Mouse (Mus musculus) erythroblast, embryonic 14.5 days (primary cell): Measurements from ENCODE around the gene Dusp2. TPM values are rescaled to one million over a fixed set of nuclear protein-coding genes. Genes with fewer than 3 reads are reported as not detected.

Source experiments
- H3K27me3 ChIP-seq: 2 replicates; pipeline ENCODE4 v1.6.1; 2012; ENCODE audit warnings: inconsistent platforms; ENCODE audit not compliant: control insufficient read depth
- H3K36me3 ChIP-seq: 2 replicates; pipeline ENCODE4 v1.6.1; 2012; ENCODE audit warnings: mild to moderate bottlenecking, inconsistent platforms; ENCODE audit not compliant: control insufficient read depth
- H3K4me1 ChIP-seq: 2 replicates; pipeline ENCODE4 v1.6.1; 2012; ENCODE audit warnings: inconsistent platforms; ENCODE audit not compliant: control insufficient read depth
- H3K4me3 ChIP-seq: replicated peaks from 2 replicates; pipeline ENCODE3; 2012; ENCODE audit warnings: moderate library complexity, mild to moderate bottlenecking, inconsistent platforms
- H3K9me3 ChIP-seq: 2 replicates; pipeline ENCODE4 v1.6.1; 2012; ENCODE audit warnings: low read length, inconsistent platforms, mixed read lengths; ENCODE audit not compliant: control insufficient read depth
- GATA1 ChIP-seq: IDR thresholded peaks from 2 replicates; pipeline ENCODE4 v1.6.1; 2012; ENCODE audit warnings: low read length, inconsistent platforms, mixed read lengths
- TAL1 ChIP-seq: IDR thresholded peaks from 3 replicates; pipeline ENCODE4 v1.6.1; 2012; ENCODE audit warnings: low read length, inconsistent platforms, mixed read lengths
- polyA plus RNA-seq: library from polyadenylated mRNA; stranded (reverse); fragments of >175 nt; gene quantifications from 2 replicates; pipeline ENCODE4 v1.2.3, GENCODE M21; 2012

Dusp2 gene
- polyA plus RNA-seq, 1 experiment, result 0.05 TPM

DNA sequence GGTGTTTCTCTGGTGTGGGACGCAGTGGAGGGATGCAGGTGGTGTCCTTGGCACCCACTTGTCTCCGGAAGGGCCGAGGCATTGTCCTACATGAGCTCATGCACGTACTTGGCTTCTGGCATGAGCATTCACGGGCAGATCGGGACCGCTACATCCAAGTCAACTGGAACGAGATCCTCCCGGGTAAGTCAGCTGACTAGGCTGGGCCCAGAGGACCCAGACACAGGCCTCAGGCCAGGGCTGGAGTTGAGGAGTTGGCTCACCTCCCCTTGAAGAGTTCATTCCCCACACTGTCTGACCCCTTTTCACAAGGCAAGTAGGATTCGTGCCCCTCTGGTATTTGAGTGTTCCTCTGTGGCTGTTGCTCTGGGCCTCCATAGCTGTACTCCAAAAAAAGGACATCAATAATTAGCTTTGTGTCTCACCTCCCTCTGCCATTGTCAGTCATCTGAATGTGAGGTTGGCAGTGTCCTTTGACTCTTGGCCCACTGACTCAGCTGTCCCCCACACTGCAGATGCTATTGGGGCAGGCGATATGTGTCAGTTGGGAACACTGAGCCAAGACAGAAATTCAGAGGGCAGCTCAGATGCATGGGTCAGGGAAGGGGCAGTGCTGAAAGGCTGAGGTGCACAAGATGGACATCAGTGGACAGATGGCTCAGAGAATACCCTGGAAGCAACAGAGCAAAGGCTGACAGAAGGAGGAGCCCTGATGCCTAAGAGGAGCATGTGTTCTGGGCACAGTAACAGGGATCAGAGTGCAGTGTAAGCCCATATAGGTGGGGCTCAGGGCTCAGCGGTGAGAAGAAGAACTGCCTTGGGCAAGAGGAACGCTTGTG is 11.4 kb downstream of the Dusp2 start:
- no peaks in the 10 kb centered on the region for H3K36me3 ChIP-seq
- H3K9me3 ChIP-seq, result no peaks in the 10 kb centered on the region
- peaks cover 8% of the 10 kb centered on the region for H3K27me3 ChIP-seq
- TF ChIP-seq TAL1 (no peak), GATA1 (no peak)
- no peak overlapping the region for H3K4me3 ChIP-seq
- no peaks in the 10 kb centered on the region for H3K4me1 ChIP-seq

GRCm38 (mm10) chr2:127353881-127354280 is 17.9 kb downstream of the Dusp2 start:
- TF ChIP-seq TAL1 (no peak), GATA1 (no peak)
- Histone ChIP-seq H3K27me3 (peaks cover 32% of the 10 kb centered on the region), H3K4me3 (no peak overlapping the region)

GRCm38 (mm10) chr2:127362459-127363281 is 26.7 kb downstream of the Dusp2 start, which contains the start of gene Adra2b:
Gene Adra2b (plus strand): TSS chr2:127363208.
- TF ChIP-seq TAL1, result no peak
- no peak for TF ChIP-seq GATA1
- peaks cover 37% of the 10 kb centered on the region for H3K36me3 ChIP-seq
- H3K27me3 ChIP-seq, result peaks cover 92% of the 10 kb centered on the region
- peaks cover 23% of the 10 kb centered on the region for H3K9me3 ChIP-seq
- peaks cover 51% of the 10 kb centered on the region for H3K4me1 ChIP-seq
- H3K4me3 ChIP-seq, result peak within 1 kb of the TSS; percentile 87

More at GRCm38 (mm10) chr2:127353881-127354280, 17.9 kb downstream of the Dusp2 start:
- Histone ChIP-seq H3K36me3 (no peaks in the 10 kb centered on the region), H3K9me3 (no peaks in the 10 kb centered on the region), H3K4me1 (no peaks in the 10 kb centered on the region)

GRCm38 (mm10) chr2:127363282-127363652 is 27.3 kb downstream of the Dusp2 start:
- Histone ChIP-seq H3K27me3 (peaks cover 93% of the 10 kb centered on the region), H3K36me3 (peaks cover 43% of the 10 kb centered on the region), H3K4me3 (peak overlapping the region; percentile 87), H3K9me3 (peaks cover 23% of the 10 kb centered on the region), H3K4me1 (peaks cover 57% of the 10 kb centered on the region)
- TF ChIP-seq TAL1, result no peak

DNA sequence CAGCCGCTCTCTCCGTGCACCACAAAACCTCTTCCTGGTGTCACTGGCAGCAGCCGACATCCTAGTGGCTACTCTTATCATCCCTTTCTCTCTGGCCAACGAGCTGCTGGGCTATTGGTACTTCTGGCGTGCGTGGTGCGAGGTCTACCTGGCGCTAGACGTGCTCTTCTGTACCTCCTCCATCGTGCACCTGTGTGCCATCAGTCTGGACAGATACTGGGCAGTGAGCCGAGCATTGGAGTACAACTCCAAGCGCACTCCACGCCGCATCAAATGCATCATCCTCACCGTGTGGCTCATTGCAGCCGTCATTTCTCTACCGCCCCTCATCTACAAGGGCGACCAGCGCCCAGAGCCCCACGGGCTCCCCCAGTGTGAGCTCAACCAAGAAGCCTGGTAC is 27.7 kb downstream of the Dusp2 start:
- H3K9me3 ChIP-seq, result peaks cover 23% of the 10 kb centered on the region
- TF ChIP-seq GATA1 (no peak), TAL1 (no peak)
- peaks cover 47% of the 10 kb centered on the region for H3K36me3 ChIP-seq
- peak overlapping the region; percentile 87 for H3K4me3 ChIP-seq
- peaks cover 62% of the 10 kb centered on the region for H3K4me1 ChIP-seq
- H3K27me3 ChIP-seq, result peaks cover 89% of the 10 kb centered on the region

DNA sequence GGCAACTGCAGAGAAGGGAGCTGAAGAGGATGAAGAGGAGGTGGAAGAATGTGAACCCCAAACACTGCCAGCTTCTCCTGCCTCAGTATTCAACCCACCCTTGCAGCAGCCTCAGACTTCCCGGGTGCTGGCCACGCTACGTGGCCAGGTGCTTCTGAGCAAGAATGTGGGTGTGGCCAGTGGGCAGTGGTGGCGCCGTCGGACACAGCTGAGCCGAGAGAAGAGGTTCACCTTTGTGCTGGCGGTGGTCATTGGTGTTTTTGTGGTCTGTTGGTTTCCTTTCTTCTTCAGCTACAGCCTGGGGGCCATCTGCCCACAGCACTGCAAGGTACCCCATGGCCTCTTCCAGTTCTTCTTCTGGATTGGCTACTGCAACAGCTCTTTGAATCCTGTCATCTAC is 28.5 kb downstream of the Dusp2 start:
- Histone ChIP-seq H3K9me3 (peaks cover 23% of the 10 kb centered on the region), H3K27me3 (peaks cover 85% of the 10 kb centered on the region), H3K4me1 (peaks cover 69% of the 10 kb centered on the region), H3K4me3 (peak overlapping the region; percentile 87), H3K36me3 (peaks cover 55% of the 10 kb centered on the region)
- TF ChIP-seq TAL1, result no peak
- no peak for TF ChIP-seq GATA1

DNA sequence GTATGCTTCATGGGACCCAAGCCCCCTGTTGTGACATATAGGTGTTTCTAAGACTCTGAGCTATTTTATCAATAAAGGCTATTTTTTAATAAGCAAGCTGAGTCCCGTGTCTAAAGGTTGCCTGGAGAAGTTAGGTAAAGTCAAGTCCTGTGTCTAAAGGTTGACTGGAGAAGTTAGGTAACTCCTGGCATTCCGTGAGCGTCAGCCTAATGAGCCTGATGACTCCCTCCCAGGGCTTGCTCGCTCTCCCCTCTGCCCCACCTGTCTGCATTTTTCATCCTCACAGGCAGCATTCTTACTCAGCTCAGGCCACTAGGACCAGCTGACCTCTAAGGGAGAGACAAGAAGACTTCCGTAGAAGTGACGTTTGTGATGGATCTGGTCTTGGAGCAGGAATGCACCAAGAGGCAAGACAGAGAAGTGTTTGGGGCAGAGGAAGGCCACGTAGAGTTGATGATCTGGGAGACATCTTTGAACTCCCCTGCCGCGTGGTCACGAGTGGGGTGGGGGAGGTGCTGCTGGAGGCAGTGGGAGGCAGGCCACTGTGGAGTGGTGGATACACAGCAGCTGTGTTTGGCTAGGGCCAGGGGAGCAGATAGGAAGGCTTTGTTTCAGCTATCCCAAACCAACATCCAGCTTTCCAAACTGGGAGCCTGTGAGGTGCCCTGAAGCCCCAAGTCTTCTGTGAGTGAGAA is 31.3 kb downstream of the Dusp2 start:
- H3K27me3 ChIP-seq, result peaks cover 58% of the 10 kb centered on the region
- H3K4me3 ChIP-seq, result peak overlapping the region; percentile 87
- peaks cover 73% of the 10 kb centered on the region for H3K36me3 ChIP-seq
- peaks cover 23% of the 10 kb centered on the region for H3K9me3 ChIP-seq
- peaks cover 97% of the 10 kb centered on the region for H3K4me1 ChIP-seq
- TF ChIP-seq GATA1 (no peak), TAL1 (no peak)

- H3K9me3 ChIP-seq, result peaks cover 4% of the 10 kb centered on the region; the same call in 1 of the 2 replicates
- TF ChIP-seq TAL1 (no peak), GATA1 (no peak)
- H3K36me3 ChIP-seq, result peaks cover 86% of the 10 kb centered on the region
- peaks cover 32% of the 10 kb centered on the region for H3K27me3 ChIP-seq
- peak overlapping the region; percentile 68 for H3K4me3 ChIP-seq
- H3K4me1 ChIP-seq, result peaks cover 99% of the 10 kb centered on the region
Observed at GRCm38 (mm10) chr2:127369703-127370376, 33.9 kb downstream of the Dusp2 start.
